Mouse (Mus musculus): ENCODE data around the gene Fam229a. TPM values are rescaled to one million over a fixed set of nuclear protein-coding genes. Genes with fewer than 3 reads are reported as not detected.
"Not testable (repeated sequence)": the region's sequence is repeated elsewhere in the genome, so short reads cannot be mapped to it uniquely, and the experiment has no call there.

Fam229a gene
- polyA plus RNA-seq, 1 experiment from 2014 or later: not detected

GRCm38 (mm10) chr4:129528901-129529300 lies 37.9 kb downstream of the Fam229a start:
- not testable (repeated sequence) for H3K27me3 ChIP-seq (replicated peaks); ATAC-seq (ENCODE audit: extremely low read depth, insufficient number of reproducible peaks, low FRiP score, low TSS enrichment); H3K9ac ChIP-seq; H3K4me1 ChIP-seq; H3K4me3 ChIP-seq; H3K4me2 ChIP-seq; H3K9me3 ChIP-seq; H3K27ac ChIP-seq (replicated peaks)
- 83% methylated on average over 6 of the region's 6 CpGs for WGBS
- peaks cover 95% of the 10 kb centered on the region for H3K36me3 ChIP-seq

DNA sequence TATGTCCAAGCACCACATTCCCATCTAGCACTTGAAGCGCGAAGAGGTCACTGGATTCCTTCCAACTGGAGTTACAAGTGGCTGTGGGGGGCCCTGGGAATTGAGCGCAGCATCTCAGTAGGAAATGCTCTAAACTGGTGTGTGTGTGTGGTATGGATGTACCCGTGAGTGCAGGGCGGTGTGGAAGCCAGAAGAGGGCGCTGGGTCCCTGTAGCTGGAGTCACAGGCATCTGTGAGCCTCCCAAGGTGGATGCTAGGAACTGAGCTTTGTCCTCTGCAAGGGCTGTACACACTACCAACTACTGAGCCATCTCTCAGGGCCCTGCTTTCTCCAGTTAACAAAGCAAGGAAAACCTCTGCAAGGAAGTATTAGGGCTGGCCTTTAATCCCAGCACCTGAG lies 49.0 kb downstream of the Fam229a start:
- Histone ChIP-seq H3K4me1 (peaks cover 23% of the 10 kb centered on the region), H3K9ac (no peak overlapping the region), H3K27ac (replicated peaks) (no peak overlapping the region), H3K4me3 (no peak overlapping the region), H3K9me3 (no peaks in the 10 kb centered on the region), H3K4me2 (no peak overlapping the region), H3K27me3 (replicated peaks) (no peaks in the 10 kb centered on the region), H3K36me3 (peaks cover 39% of the 10 kb centered on the region)
- ATAC-seq (ENCODE audit: extremely low read depth, insufficient number of reproducible peaks, low FRiP score, low TSS enrichment): no peak
- WGBS: 77% methylated on average over 6 of the region's 6 CpGs

Other genes starting within 250 kb of the Fam229a start
- 1.8 and 2.3 TPM in 2 replicates for gene C77080, start 229.8 kb upstream of the Fam229a start, polyA plus RNA-seq (2015; fragmentation: Nextera tagmentation; extraction: Ambion mirVana)
- 1.1 and 1.6 TPM in 2 replicates for gene Sync, start 203.6 kb upstream of the Fam229a start, polyA plus RNA-seq (2015; fragmentation: Nextera tagmentation; extraction: Ambion mirVana)
- gene Rbbp4, start 155.8 kb upstream of the Fam229a start, polyA plus RNA-seq (2015; fragmentation: Nextera tagmentation; extraction: Ambion mirVana): 279 and 297 TPM in 2 replicates
- gene Zbtb8os, start 155.5 kb upstream of the Fam229a start, polyA plus RNA-seq (2015; fragmentation: Nextera tagmentation; extraction: Ambion mirVana): 36.6 and 45.0 TPM in 2 replicates
- gene Zbtb8a, start 113.1 kb upstream of the Fam229a start, polyA plus RNA-seq (2015; fragmentation: Nextera tagmentation; extraction: Ambion mirVana): 9.9 and 11.0 TPM in 2 replicates
- 3.9 and 4.7 TPM in 2 replicates for gene Zbtb8b, start 50.3 kb upstream of the Fam229a start, polyA plus RNA-seq (2015; fragmentation: Nextera tagmentation; extraction: Ambion mirVana)
- 25.4 and 26.9 TPM in 2 replicates for gene Bsdc1, start 29.6 kb upstream of the Fam229a start, polyA plus RNA-seq (2015; fragmentation: Nextera tagmentation; extraction: Ambion mirVana)
- gene Tssk3, start 168 bp upstream of the Fam229a start, polyA plus RNA-seq (2015; fragmentation: Nextera tagmentation; extraction: Ambion mirVana): not detected in 2 replicates
- 383 and 399 TPM in 2 replicates for gene Marcksl1, start 22.4 kb downstream of the Fam229a start, polyA plus RNA-seq (2015; fragmentation: Nextera tagmentation; extraction: Ambion mirVana)
- 127 and 141 TPM in 2 replicates for gene Hdac1, start 51.5 kb downstream of the Fam229a start, polyA plus RNA-seq (2015; fragmentation: Nextera tagmentation; extraction: Ambion mirVana)
- 2.8 and 7.0 TPM in 2 replicates for gene Lck, start 82.5 kb downstream of the Fam229a start, polyA plus RNA-seq (2015; fragmentation: Nextera tagmentation; extraction: Ambion mirVana)
- gene Fam167b, start 87.4 kb downstream of the Fam229a start, polyA plus RNA-seq (2015; fragmentation: Nextera tagmentation; extraction: Ambion mirVana): 4.7 and 7.3 TPM in 2 replicates
- gene Eif3i, start 109.5 kb downstream of the Fam229a start, polyA plus RNA-seq (2015; fragmentation: Nextera tagmentation; extraction: Ambion mirVana): 169 and 189 TPM in 2 replicates
- 160 and 179 TPM in 2 replicates for gene Tmem234, start 109.5 kb downstream of the Fam229a start, polyA plus RNA-seq (2015; fragmentation: Nextera tagmentation; extraction: Ambion mirVana)
- gene Dcdc2b, start 123.1 kb downstream of the Fam229a start, polyA plus RNA-seq (2015; fragmentation: Nextera tagmentation; extraction: Ambion mirVana): 1.3 and 1.6 TPM in 2 replicates
- 20.4 and 23.6 TPM in 2 replicates for gene Iqcc, start 127.9 kb downstream of the Fam229a start, polyA plus RNA-seq (2015; fragmentation: Nextera tagmentation; extraction: Ambion mirVana)
- 41.1 and 46.1 TPM in 2 replicates for gene Ccdc28b, start 132.8 kb downstream of the Fam229a start, polyA plus RNA-seq (2015; fragmentation: Nextera tagmentation; extraction: Ambion mirVana)
- gene Txlna, start 149.9 kb downstream of the Fam229a start, polyA plus RNA-seq (2015; fragmentation: Nextera tagmentation; extraction: Ambion mirVana): 47.5 and 49.4 TPM in 2 replicates
- gene Kpna6, start 181.6 kb downstream of the Fam229a start, polyA plus RNA-seq (2015; fragmentation: Nextera tagmentation; extraction: Ambion mirVana): 13.3 TPM in 2 replicates
- gene Tmem39b, start 205.6 kb downstream of the Fam229a start, polyA plus RNA-seq (2015; fragmentation: Nextera tagmentation; extraction: Ambion mirVana): 6.7 and 6.9 TPM in 2 replicates

Measured in heart, embryonic 13.5 days (tissue).